ENCODE assay signal across 8 mouse cellular contexts in the genomic region with DNA sequence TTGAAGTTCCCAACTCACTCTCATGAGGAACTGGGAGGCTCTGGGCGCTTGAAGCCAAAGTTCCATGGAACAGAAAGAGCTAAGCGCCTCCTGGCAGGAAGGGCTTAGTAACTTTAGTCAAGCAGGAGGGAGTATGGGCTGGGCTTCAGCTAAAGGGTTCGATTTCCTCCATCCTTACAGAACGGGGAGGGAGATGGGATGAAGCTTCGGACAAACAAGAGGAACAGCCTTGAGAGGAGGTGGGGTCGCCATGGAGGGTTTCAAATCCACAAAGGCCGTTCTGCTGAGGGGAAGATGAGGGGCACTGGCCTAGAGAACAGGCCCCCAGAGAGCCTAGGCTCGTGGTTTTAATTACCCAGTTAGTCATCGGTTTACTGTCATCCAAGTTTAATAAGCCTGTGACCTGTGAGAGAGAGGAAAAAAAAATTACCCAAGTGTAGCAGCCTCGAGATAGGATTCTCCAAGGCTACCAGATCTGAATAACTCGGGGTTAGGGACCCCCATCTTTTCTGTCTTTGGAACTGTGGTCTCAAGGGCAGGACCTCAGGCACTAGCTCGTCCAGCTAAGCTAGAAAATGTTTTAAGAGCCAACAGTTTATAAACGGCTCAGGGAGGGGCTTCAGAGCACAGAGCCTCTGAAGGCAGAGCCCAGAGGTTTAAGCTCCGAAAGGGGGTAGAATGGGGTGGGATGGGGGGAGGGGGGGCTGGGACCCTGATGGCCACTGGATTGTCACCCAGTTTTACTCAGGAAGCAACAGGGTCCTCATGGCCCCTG.
DNase-seq lines count a peak whose midpoint lies in the region; ATAC-seq lines count a peak whose summit lies in the region.

No protein-coding gene starts in this region.

- no peak overlapping the region for H3K4me2 ChIP-seq in lung, embryonic 15.5 days
- no peak overlapping the region for H3K4me2 ChIP-seq in midbrain, embryonic 15.5 days

- no peak overlapping the region for H3K4me3 ChIP-seq in lung, embryonic 15.5 days
- no peak overlapping the region for H3K4me3 ChIP-seq in brown adipose tissue, adult 24 weeks (ENCODE audit: insufficient read depth, low read depth, low read length)
- no peak overlapping the region for H3K4me3 ChIP-seq in midbrain, embryonic 15.5 days

- no peaks in the 10 kb centered on the region for H3K36me3 ChIP-seq in lung, embryonic 15.5 days
- H3K36me3 ChIP-seq in midbrain, embryonic 15.5 days (replicated peaks): no peaks in the 10 kb centered on the region

- H3K9me3 ChIP-seq in lung, embryonic 15.5 days: no peaks in the 10 kb centered on the region
- H3K9me3 ChIP-seq in midbrain, embryonic 15.5 days: no peaks in the 10 kb centered on the region

- H3K9ac ChIP-seq in lung, embryonic 15.5 days: no peak overlapping the region
- H3K9ac ChIP-seq in midbrain, embryonic 15.5 days: no peak overlapping the region

- 45% methylated on average over 14 of the region's 14 CpGs for WGBS in lung, embryonic 15.5 days
- 26% methylated on average over 14 of the region's 14 CpGs for WGBS in midbrain, embryonic 15.5 days

- DNase-seq in lung, adult 18-20 months: no peak
- peak; percentile 59 to 65 for DNase-seq in heart, adult 9 months (ENCODE audit: low spot score in 2 of 2)
- DNase-seq in left cerebral cortex, postnatal 14 days (ENCODE audit: low spot score in 2 of 2): no peak
- no peak for DNase-seq in spleen, adult 12 weeks (ENCODE audit: low spot score)

- peaks cover 39% of the 10 kb centered on the region for H3K4me1 ChIP-seq in lung, embryonic 15.5 days
- H3K4me1 ChIP-seq in brown adipose tissue, adult 24 weeks (ENCODE audit: control insufficient read depth, insufficient read depth, insufficient read length, low read length): peaks cover 11% of the 10 kb centered on the region
- peaks cover 19% of the 10 kb centered on the region for H3K4me1 ChIP-seq in midbrain, embryonic 15.5 days

- H3K27ac ChIP-seq in lung, embryonic 15.5 days: peak overlapping the region; percentile 42; the same call in 1 of the 2 replicates
- peak overlapping the region; percentile 41 for H3K27ac ChIP-seq in brown adipose tissue, adult 24 weeks (replicated peaks; ENCODE audit: low read depth, low read length)
- H3K27ac ChIP-seq in midbrain, embryonic 15.5 days: no peak overlapping the region

- intact Hi-C loops in left cerebral cortex, postnatal 14 days (cut with DNase I): no loop called here

- no peaks in the 10 kb centered on the region for H3K27me3 ChIP-seq in lung, embryonic 15.5 days
- H3K27me3 ChIP-seq in midbrain, embryonic 15.5 days (replicated peaks): no peaks in the 10 kb centered on the region

- ATAC-seq in lung, embryonic 15.5 days (ENCODE audit: borderline replicate concordance, extremely low read depth, low FRiP score, low TSS enrichment): peak; percentile 44
- ATAC-seq in midbrain, embryonic 15.5 days (replicated peaks): peak; percentile 27; the same call in 1 of the 2 replicates
- no peak for ATAC-seq in granulocyte monocyte progenitor cell, adult 5-6 weeks (replicated peaks; ENCODE audit: poor library complexity, severe bottlenecking)

Comparison
In these comparisons a context has a peak if more than half of its experiments do, and no peak if none do; other contexts are left out.
1. DNase-seq: peak in heart, adult 9 months (2 of 2); none in lung, adult 18-20 months (0 of 2), left cerebral cortex, postnatal 14 days (0 of 2) and spleen, adult 12 weeks (single experiment).